Mouse (Mus musculus): ENCODE results near the gene Plin1. TPM values are rescaled to one million over a fixed set of nuclear protein-coding genes. Genes with fewer than 3 reads are reported as not detected.

The Plin1 gene
- polyA plus RNA-seq, 1 experiment from 2014 or later, result 0.45 TPM

DNA sequence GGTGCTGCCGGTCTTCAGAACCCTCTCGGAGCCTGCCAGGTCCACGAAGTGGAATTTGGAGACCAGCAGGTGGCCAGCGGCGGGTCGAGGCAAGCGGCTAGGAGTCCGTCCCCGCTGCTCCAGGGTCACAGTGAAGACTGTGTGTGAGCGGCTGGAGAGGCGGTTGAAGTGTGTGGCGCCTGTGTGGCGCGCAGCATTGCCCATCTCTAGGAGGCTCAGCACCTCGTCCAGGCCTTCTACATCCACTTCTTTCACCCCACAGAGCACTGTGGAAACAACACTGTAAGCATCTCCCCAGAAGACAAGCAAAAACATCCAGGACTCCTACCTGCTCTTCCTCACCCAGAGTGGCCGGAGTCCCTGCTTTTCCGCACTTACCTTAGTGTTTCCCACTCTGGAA lies 21.9 kb downstream of the Plin1 start:
- Histone ChIP-seq H3K4me2 (replicated peaks; ENCODE audit: low read depth, low read length) (no peak overlapping the region; the same call in 1 of the 2 replicates), H3K9ac (replicated peaks; ENCODE audit: low read depth) (no peak overlapping the region), H3K27me3 (replicated peaks; ENCODE audit: insufficient read depth, low read length) (0 out of 2 replicates have a peak, but pooled peaks cover 3% of the 10 kb centered on the region), H3K27ac (ENCODE audit: low read length) (no peak overlapping the region), H3K4me1 (ENCODE audit: insufficient read depth, low read depth, low read length) (0 out of 2 replicates have a peak, but pooled peaks cover 7% of the 10 kb centered on the region), H3K9me3 (ENCODE audit: low read length) (no peaks in the 10 kb centered on the region), H3K36me3 (ENCODE audit: insufficient read depth, low read length) (no peaks in the 10 kb centered on the region), H3K4me3 (ENCODE audit: low read depth, low read length) (no peak overlapping the region)
- DNase-seq (ENCODE audit: low spot score) (no peak), ATAC-seq (no peak)
- TF ChIP-seq CTCF (IDR thresholded peaks at IDR 0.05), result no peak
- 53% methylated on average over 17 of the region's 17 CpGs for WGBS

DNA sequence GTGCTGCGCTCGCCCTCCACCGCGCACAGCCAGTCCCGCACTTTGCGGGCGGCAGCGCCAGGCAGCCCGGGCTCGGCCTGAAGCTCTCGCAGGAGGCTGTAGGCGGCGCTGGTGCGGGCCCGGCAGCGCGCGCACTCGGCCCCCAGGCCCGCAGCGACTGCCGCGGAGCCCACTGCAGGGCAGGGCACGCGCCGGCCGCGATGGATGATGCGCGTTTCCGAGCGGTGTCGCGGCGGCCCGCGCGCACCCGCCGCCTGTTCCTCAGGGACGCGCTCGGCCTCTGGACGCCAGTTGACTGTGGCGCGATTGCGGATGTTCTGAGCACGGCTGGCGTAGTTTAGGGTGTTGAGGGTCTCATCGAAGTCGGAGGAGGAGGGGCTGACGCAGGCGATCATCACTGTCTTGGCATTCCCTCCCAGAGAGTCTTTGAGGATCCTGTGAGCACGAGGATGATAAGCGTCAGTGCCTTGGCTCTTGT lies 22.5 kb downstream of the Plin1 start:
- Histone ChIP-seq H3K9me3 (ENCODE audit: low read length) (no peaks in the 10 kb centered on the region), H3K4me1 (ENCODE audit: insufficient read depth, low read depth, low read length) (0 out of 2 replicates have a peak, but pooled peaks cover 5% of the 10 kb centered on the region), H3K27me3 (replicated peaks; ENCODE audit: insufficient read depth, low read length) (0 out of 2 replicates have a peak, but pooled peaks cover 3% of the 10 kb centered on the region), H3K4me3 (ENCODE audit: low read depth, low read length) (peak overlapping the region; percentile 35), H3K36me3 (ENCODE audit: insufficient read depth, low read length) (no peaks in the 10 kb centered on the region), H3K4me2 (replicated peaks; ENCODE audit: low read depth, low read length) (peak overlapping the region; percentile 68), H3K27ac (ENCODE audit: low read length) (no peak overlapping the region), H3K9ac (replicated peaks; ENCODE audit: low read depth) (no peak overlapping the region)
- WGBS, result 6% methylated on average over 51 of the region's 55 CpGs
- DNase-seq (ENCODE audit: low spot score) (peak; percentile 63), ATAC-seq (peak; percentile 78)
- peak; percentile 60 for TF ChIP-seq CTCF (IDR thresholded peaks at IDR 0.05)
- no peak for TF ChIP-seq EP300 (IDR thresholded peaks at IDR 0.05)

DNA sequence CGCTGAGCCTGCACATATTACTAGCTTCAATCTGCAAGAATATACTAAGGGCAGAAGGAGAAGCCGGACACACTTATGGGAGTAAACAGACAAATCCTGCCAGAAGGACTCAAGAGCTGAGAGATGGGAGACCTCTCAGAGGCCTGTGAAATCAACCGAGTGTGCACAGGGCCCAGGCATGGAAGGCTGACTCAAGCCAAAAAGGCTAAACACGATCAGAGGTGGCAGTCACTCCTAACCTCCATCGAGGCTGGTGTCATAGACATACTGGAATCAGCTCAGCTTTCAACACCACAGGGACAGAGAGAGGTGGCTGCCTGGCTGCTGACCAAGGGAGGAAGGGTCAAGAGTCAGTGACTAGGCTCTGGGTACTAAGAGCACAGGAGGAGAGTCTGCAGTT lies 27.5 kb downstream of the Plin1 start:
- TF ChIP-seq EP300 (IDR thresholded peaks at IDR 0.05) (no peak), CTCF (IDR thresholded peaks at IDR 0.05) (no peak)
- no peaks in the 10 kb centered on the region for H3K9me3 ChIP-seq (ENCODE audit: low read length)
- ATAC-seq, result no peak
- H3K4me1 ChIP-seq (ENCODE audit: insufficient read depth, low read depth, low read length), result no peaks in the 10 kb centered on the region
- DNase-seq (ENCODE audit: low spot score), result no peak
- no peak overlapping the region for H3K4me3 ChIP-seq (ENCODE audit: low read depth, low read length)
- H3K36me3 ChIP-seq (ENCODE audit: insufficient read depth, low read length), result no peaks in the 10 kb centered on the region; the same call in 1 of the 2 replicates
- 0 out of 2 replicates have a peak, but pooled peaks cover 3% of the 10 kb centered on the region for H3K27me3 ChIP-seq (replicated peaks; ENCODE audit: insufficient read depth, low read length)
- H3K9ac ChIP-seq (replicated peaks; ENCODE audit: low read depth), result no peak overlapping the region
- 80% methylated on average over 5 of the region's 5 CpGs for WGBS
- H3K4me2 ChIP-seq (replicated peaks; ENCODE audit: low read depth, low read length), result no peak overlapping the region
- H3K27ac ChIP-seq (ENCODE audit: low read length), result no peak overlapping the region

DNA sequence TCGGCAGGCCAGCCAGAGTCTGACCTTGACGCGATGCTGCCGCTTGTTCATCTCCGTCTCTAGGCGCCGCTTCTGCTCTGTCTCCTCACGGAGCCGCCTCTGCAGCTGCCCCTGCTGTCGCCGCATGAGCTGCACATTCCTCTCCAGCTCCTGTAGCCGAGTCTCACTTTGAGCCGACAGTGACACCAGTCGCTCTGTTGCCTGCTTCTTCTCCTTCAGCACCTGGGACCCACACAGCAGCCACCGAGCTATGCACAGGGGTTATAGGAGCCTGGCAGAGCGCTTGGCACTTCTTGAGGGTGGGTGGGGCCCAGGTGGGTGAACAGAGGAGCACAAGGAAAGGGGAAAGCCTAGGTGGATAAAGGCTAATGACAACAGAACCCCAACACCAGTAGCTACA lies 29.9 kb downstream of the Plin1 start:
- Histone ChIP-seq H3K36me3 (ENCODE audit: insufficient read depth, low read length) (peaks cover 5% of the 10 kb centered on the region; the same call in 1 of the 2 replicates), H3K9me3 (ENCODE audit: low read length) (no peaks in the 10 kb centered on the region), H3K27ac (ENCODE audit: low read length) (no peak overlapping the region), H3K27me3 (replicated peaks; ENCODE audit: insufficient read depth, low read length) (no peaks in the 10 kb centered on the region), H3K4me2 (replicated peaks; ENCODE audit: low read depth, low read length) (no peak overlapping the region), H3K9ac (replicated peaks; ENCODE audit: low read depth) (no peak overlapping the region), H3K4me3 (ENCODE audit: low read depth, low read length) (no peak overlapping the region), H3K4me1 (ENCODE audit: insufficient read depth, low read depth, low read length) (no peaks in the 10 kb centered on the region)
- WGBS, result 80% methylated on average over 16 of the region's 16 CpGs
- DNase-seq (ENCODE audit: low spot score) (no peak), ATAC-seq (no peak)
- TF ChIP-seq CTCF (IDR thresholded peaks at IDR 0.05) (no peak), EP300 (IDR thresholded peaks at IDR 0.05) (no peak)

DNA sequence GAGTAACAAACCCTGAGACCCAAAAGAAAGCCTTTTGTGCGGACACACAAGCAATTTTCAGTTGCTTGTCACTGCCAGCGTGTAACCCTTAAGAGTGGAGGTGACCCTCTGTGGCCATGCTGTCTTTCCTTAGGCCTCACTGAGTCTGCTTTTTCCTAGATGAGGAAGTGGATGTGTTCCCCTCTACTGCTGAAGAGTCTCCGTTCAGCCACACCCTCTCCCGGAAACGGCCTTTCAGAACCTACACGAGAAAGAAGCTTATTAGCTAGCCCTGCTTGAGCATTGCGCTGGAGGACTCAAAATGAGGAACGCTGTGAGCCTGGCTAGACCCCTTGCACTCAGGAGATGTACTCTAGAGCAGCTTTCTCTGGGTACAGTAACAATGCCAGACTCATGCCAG lies 36.2 kb downstream of the Plin1 start:
- no peaks in the 10 kb centered on the region for H3K4me1 ChIP-seq (ENCODE audit: insufficient read depth, low read depth, low read length)
- no peak overlapping the region for H3K4me3 ChIP-seq (ENCODE audit: low read depth, low read length)
- ATAC-seq, result no peak
- no peak overlapping the region for H3K4me2 ChIP-seq (replicated peaks; ENCODE audit: low read depth, low read length)
- H3K9me3 ChIP-seq (ENCODE audit: low read length), result no peaks in the 10 kb centered on the region
- H3K36me3 ChIP-seq (ENCODE audit: insufficient read depth, low read length), result peaks cover 13% of the 10 kb centered on the region; the same call in 1 of the 2 replicates
- no peaks in the 10 kb centered on the region for H3K27me3 ChIP-seq (replicated peaks; ENCODE audit: insufficient read depth, low read length)
- no peak overlapping the region for H3K9ac ChIP-seq (replicated peaks; ENCODE audit: low read depth)
- DNase-seq (ENCODE audit: low spot score), result peak; percentile 15
- H3K27ac ChIP-seq (ENCODE audit: low read length), result no peak overlapping the region
- no peak for TF ChIP-seq EP300 (IDR thresholded peaks at IDR 0.05)
- WGBS, result 86% methylated on average over 8 of the region's 8 CpGs

DNA sequence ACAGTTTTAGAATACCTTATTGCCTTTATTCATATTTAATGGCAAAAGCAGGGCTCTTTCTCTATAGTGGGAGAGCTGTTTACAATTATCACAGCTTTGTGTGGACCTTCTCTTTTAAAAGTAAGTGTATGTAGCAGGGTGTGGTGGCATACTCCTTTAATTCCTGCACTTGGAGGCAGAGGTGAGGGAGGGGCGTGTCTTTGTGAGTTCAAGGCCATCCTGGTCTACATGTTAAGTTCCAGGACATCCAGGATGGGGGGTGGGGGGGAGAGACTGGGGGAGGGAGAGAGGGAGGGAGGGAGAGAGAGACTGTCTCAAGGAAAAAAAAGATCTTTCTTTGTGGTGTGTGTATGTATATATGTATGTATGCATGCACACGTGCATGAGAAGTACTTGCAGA lies 52.5 kb downstream of the Plin1 start:
- Histone ChIP-seq H3K4me3 (ENCODE audit: low read depth, low read length) (no peak overlapping the region), H3K4me1 (ENCODE audit: insufficient read depth, low read depth, low read length) (no peaks in the 10 kb centered on the region), H3K27ac (ENCODE audit: low read length) (no peak overlapping the region), H3K27me3 (replicated peaks; ENCODE audit: insufficient read depth, low read length) (no peaks in the 10 kb centered on the region), H3K4me2 (replicated peaks; ENCODE audit: low read depth, low read length) (no peak overlapping the region), H3K9ac (replicated peaks; ENCODE audit: low read depth) (no peak overlapping the region), H3K36me3 (ENCODE audit: insufficient read depth, low read length) (peaks cover 9% of the 10 kb centered on the region; the same call in 1 of the 2 replicates), H3K9me3 (ENCODE audit: low read length) (no peaks in the 10 kb centered on the region)
- ATAC-seq, result no peak
- TF ChIP-seq CTCF (IDR thresholded peaks at IDR 0.05) (no peak), EP300 (IDR thresholded peaks at IDR 0.05) (no peak)
- WGBS, result 100% methylated on average over 2 of the region's 2 CpGs
- no peak for DNase-seq (ENCODE audit: low spot score)

DNA sequence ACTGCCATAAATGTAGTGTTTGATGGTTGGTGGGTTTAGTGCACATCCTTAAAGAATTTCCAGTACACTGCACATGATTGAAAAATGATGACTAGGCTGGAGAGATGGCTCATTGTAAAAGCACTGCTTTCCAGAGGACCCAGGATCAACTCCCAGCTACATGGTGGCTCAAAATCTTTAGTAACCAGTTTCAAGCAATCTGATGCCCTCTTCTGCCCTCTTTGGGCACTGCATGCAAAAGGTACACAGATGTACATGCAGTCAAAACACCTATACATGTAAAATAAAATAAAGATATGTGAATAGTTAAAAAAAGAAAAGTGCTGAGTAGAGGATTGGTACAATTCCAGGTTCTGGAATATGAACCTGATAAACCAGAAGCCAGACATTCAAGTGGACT lies 53.5 kb downstream of the Plin1 start:
- Histone ChIP-seq H3K9ac (replicated peaks; ENCODE audit: low read depth) (no peak overlapping the region), H3K4me3 (ENCODE audit: low read depth, low read length) (no peak overlapping the region), H3K36me3 (ENCODE audit: insufficient read depth, low read length) (peaks cover 9% of the 10 kb centered on the region; the same call in 1 of the 2 replicates), H3K4me2 (replicated peaks; ENCODE audit: low read depth, low read length) (no peak overlapping the region), H3K9me3 (ENCODE audit: low read length) (no peaks in the 10 kb centered on the region), H3K4me1 (ENCODE audit: insufficient read depth, low read depth, low read length) (no peaks in the 10 kb centered on the region), H3K27me3 (replicated peaks; ENCODE audit: insufficient read depth, low read length) (no peaks in the 10 kb centered on the region), H3K27ac (ENCODE audit: low read length) (no peak overlapping the region)
- TF ChIP-seq EP300 (IDR thresholded peaks at IDR 0.05) (no peak), CTCF (IDR thresholded peaks at IDR 0.05) (peak; percentile 55)
- peak; percentile 17 for DNase-seq (ENCODE audit: low spot score)
- ATAC-seq, result no peak
